ENCODE assay signal across 25 mouse cellular contexts in genomic region chr1:74973590-74973989, GRCm38 (mm10). TPM values are rescaled to one million over a fixed set of nuclear protein-coding genes. Genes with fewer than 3 reads are reported as not detected.
A peak's percentile ranks its signal among the peaks of the same experiment; 100 is the strongest.
DNase-seq lines count a peak whose midpoint lies in the region; ATAC-seq and TF ChIP-seq lines count a peak whose summit lies in the region.
"Had no signal": no experiment of that assay in that cellular context is flagged by ENCODE, and none has a peak within 500 bp of the region (broad histone marks: within the 10 kb centered on the region; RNA-seq: fewer than 3 reads in every experiment).

No protein-coding gene starts in this region.

- peak; percentile 75 for TF ChIP-seq CTCF in intestine, postnatal 0 days (IDR thresholded peaks at IDR 0.05; ENCODE audit: low read depth)
- peak; percentile 19 for TF ChIP-seq CTCF in left cerebral cortex, adult 2 months (IDR thresholded peaks at IDR 0.05)
- peak in 1 of 2 experiments; percentile 53; a peak in 2 of 4 replicates for TF ChIP-seq CTCF in CH12.LX (conservative IDR thresholded peaks at IDR 0.05 in 1 of 2, IDR thresholded peaks at IDR 0.05 in 1 of 2; ENCODE audit: low read depth in 2 of 2, low read length in 2 of 2)
- peak; percentile 14; the same call in 1 of the 2 replicates for TF ChIP-seq CTCF in cortical plate, adult 2 months (IDR thresholded peaks at IDR 0.05; ENCODE audit: extremely low read depth, insufficient read depth, low read length)

- intact Hi-C loops in left cerebral cortex, adult 2 months (cut with DNase I), result no loop called here

- no peaks in the 10 kb centered on the region for H3K27me3 ChIP-seq in intestine, postnatal 0 days (replicated peaks; ENCODE audit: control insufficient read depth, insufficient read depth, low read length)
- no peaks in the 10 kb centered on the region for H3K27me3 ChIP-seq in intestine, embryonic 16.5 days (replicated peaks; ENCODE audit: control insufficient read depth, insufficient read depth, low read length)
- H3K27me3 ChIP-seq in CH12.LX (replicated peaks), result no peaks in the 10 kb centered on the region
- no peaks in the 10 kb centered on the region for H3K27me3 ChIP-seq in forebrain, embryonic 11.5 days (ENCODE audit: control insufficient read depth, insufficient read depth, low read length)
- H3K27me3 ChIP-seq: forebrain, embryonic 13.5 days; heart, embryonic 13.5 days; hindbrain, embryonic 15.5 days; limb, embryonic 13.5 days; neural tube, embryonic 15.5 days had no signal

- ATAC-seq in intestine, postnatal 0 days, result no peak
- ATAC-seq in intestine, embryonic 16.5 days, result no peak
- no peak for ATAC-seq in forebrain, embryonic 11.5 days (replicated peaks; ENCODE audit: low FRiP score)
- ATAC-seq: forebrain, embryonic 13.5 days; midbrain, embryonic 16.5 days had no signal

- no peak overlapping the region for H3K4me2 ChIP-seq in intestine, postnatal 0 days (replicated peaks; ENCODE audit: low read depth)
- H3K4me2 ChIP-seq in intestine, embryonic 16.5 days (ENCODE audit: low read depth, low read length), result no peak overlapping the region
- H3K4me2 ChIP-seq in CH12.LX (ENCODE audit: insufficient read depth, low read depth, poor library complexity, severe bottlenecking), result no peak overlapping the region
- no peak overlapping the region for H3K4me2 ChIP-seq in forebrain, embryonic 11.5 days (ENCODE audit: low read depth, low read length, severe bottlenecking)
- H3K4me2 ChIP-seq: forebrain, embryonic 13.5 days; heart, embryonic 13.5 days; hindbrain, embryonic 15.5 days; limb, embryonic 13.5 days; neural tube, embryonic 15.5 days had no signal

- WGBS in intestine, postnatal 0 days, result 79% methylated on average over 6 of the region's 6 CpGs
- 82% methylated on average over 6 of the region's 6 CpGs for WGBS in intestine, embryonic 16.5 days
- 80% methylated on average over 6 of the region's 6 CpGs for WGBS in forebrain, embryonic 11.5 days

- H3K4me1 ChIP-seq in intestine, postnatal 0 days (replicated peaks; ENCODE audit: control insufficient read depth, insufficient read depth, low read length), result peaks cover 14% of the 10 kb centered on the region; the same call in 1 of the 2 replicates
- H3K4me1 ChIP-seq in intestine, embryonic 16.5 days (ENCODE audit: control insufficient read depth, insufficient read depth, low read length), result peaks cover 13% of the 10 kb centered on the region
- peaks cover 0 to 25% of the 10 kb centered on the region in 2 experiments; a peak in 2 of 4 replicates for H3K4me1 ChIP-seq in CH12.LX (ENCODE audit: control insufficient read depth in 1 of 2, insufficient read depth in 2 of 2)
- no peaks in the 10 kb centered on the region for H3K4me1 ChIP-seq in cortical plate, adult 2 months (ENCODE audit: control insufficient read depth, insufficient read depth, low read length)
- peaks cover 3% of the 10 kb centered on the region; the same call in 1 of the 2 replicates for H3K4me1 ChIP-seq in forebrain, embryonic 11.5 days (replicated peaks; ENCODE audit: control insufficient read depth, insufficient read depth, low read length)
- H3K4me1 ChIP-seq: heart, embryonic 13.5 days; hindbrain, embryonic 15.5 days had no signal

- DNase-seq in left cerebral cortex, adult 2 months (ENCODE audit: extremely low spot score in 1 of 2, low spot score in 2 of 2), result no peak
- no peak for DNase-seq in left cerebral cortex, adult 8-10 months (ENCODE audit: low spot score in 2 of 2)
- DNase-seq in CH12.LX (ENCODE audit: extremely low read depth), result no peak
- DNase-seq in cerebellum, postnatal 14 days, result no peak
- no peak for DNase-seq in forebrain, embryonic 11.5 days (ENCODE audit: low spot score)
- DNase-seq: adrenal gland, postnatal 25 days; cerebellum, adult 11-12 months; gastrocnemius, postnatal 10 days; heart, adult 11 months; heart, postnatal 4 days; layer of hippocampus, adult 9-11 months; lung, adult 2 months; lung, postnatal 36 days had no signal

- TF ChIP-seq RAD21 in CH12.LX (IDR thresholded peaks at IDR 0.05; ENCODE audit: low read depth, low read length), result peak; percentile 37

- H3K36me3 ChIP-seq in intestine, postnatal 0 days (ENCODE audit: control insufficient read depth, insufficient read depth), result no peaks in the 10 kb centered on the region
- no peaks in the 10 kb centered on the region for H3K36me3 ChIP-seq in intestine, embryonic 16.5 days (ENCODE audit: control insufficient read depth, insufficient read depth, low read length)
- H3K36me3 ChIP-seq in CH12.LX (replicated peaks in 1 of 2; ENCODE audit: control insufficient read depth in 1 of 2, insufficient read depth in 1 of 2, low read length in 1 of 2), result no peaks in the 10 kb centered on the region
- H3K36me3 ChIP-seq in forebrain, embryonic 11.5 days (ENCODE audit: control insufficient read depth, insufficient read depth, low read length), result no peaks in the 10 kb centered on the region
- H3K36me3 ChIP-seq: heart, embryonic 13.5 days; hindbrain, embryonic 15.5 days; limb, embryonic 13.5 days; neural tube, embryonic 15.5 days had no signal

- H3K4me3 ChIP-seq in intestine, postnatal 0 days (ENCODE audit: low read depth, low read length), result no peak overlapping the region
- no peak overlapping the region for H3K4me3 ChIP-seq in intestine, embryonic 16.5 days (ENCODE audit: low read length)
- no peak overlapping the region for H3K4me3 ChIP-seq in left cerebral cortex, adult 2 months
- no peak overlapping the region for H3K4me3 ChIP-seq in CH12.LX (replicated peaks in 1 of 3; ENCODE audit: low read depth in 2 of 3, low read length in 2 of 3, poor library complexity in 1 of 3)
- no peak overlapping the region for H3K4me3 ChIP-seq in cortical plate, adult 2 months (ENCODE audit: insufficient read depth, low read length)
- no peak overlapping the region for H3K4me3 ChIP-seq in forebrain, embryonic 11.5 days (ENCODE audit: low read depth, low read length)
- H3K4me3 ChIP-seq: forebrain, embryonic 13.5 days; heart, embryonic 13.5 days; hindbrain, embryonic 15.5 days; limb, embryonic 13.5 days; neural tube, embryonic 15.5 days had no signal

- TF ChIP-seq POLR2A in CH12.LX (IDR thresholded peaks at IDR 0.05; ENCODE audit: low read depth, low read length), result no peak
- TF ChIP-seq POLR2A in cortical plate, adult 2 months (IDR thresholded peaks at IDR 0.05; ENCODE audit: extremely low read depth, insufficient read depth, low read length), result no peak

- in situ Hi-C loops in CH12.LX (cut with MboI; ENCODE audit: low pct_ligation_motif_present, low pct_unique_long_range_greater_than_20kb, low sequenced_read_pairs), result no loop called here

- dilution Hi-C loops in CH12.LX (cut with MboI; ENCODE audit: extremely low pct_ligation_motif_present, extremely low pct_unique_long_range_greater_than_20kb, low sequenced_read_pairs), result no loop called here

- no peak overlapping the region for H3K27ac ChIP-seq in intestine, postnatal 0 days (ENCODE audit: low read depth, low read length)
- no peak overlapping the region for H3K27ac ChIP-seq in intestine, embryonic 16.5 days (ENCODE audit: low read length)
- H3K27ac ChIP-seq in left cerebral cortex, adult 2 months, result no peak overlapping the region
- H3K27ac ChIP-seq in CH12.LX (ENCODE audit: insufficient read depth, low read depth), result no peak overlapping the region
- H3K27ac ChIP-seq in cortical plate, adult 2 months (ENCODE audit: insufficient read depth, low read length), result no peak overlapping the region
- no peak overlapping the region for H3K27ac ChIP-seq in forebrain, embryonic 11.5 days (ENCODE audit: low read depth, low read length)
- H3K27ac ChIP-seq: forebrain, embryonic 13.5 days; heart, embryonic 13.5 days; hindbrain, embryonic 15.5 days; limb, embryonic 13.5 days; neural tube, embryonic 15.5 days had no signal

- no peaks in the 10 kb centered on the region for H3K9me3 ChIP-seq in intestine, postnatal 0 days (ENCODE audit: control insufficient read depth)
- H3K9me3 ChIP-seq in intestine, embryonic 16.5 days (ENCODE audit: control insufficient read depth, low read length), result no peaks in the 10 kb centered on the region
- H3K9me3 ChIP-seq in CH12.LX (replicated peaks; ENCODE audit: low read length), result no peaks in the 10 kb centered on the region
- H3K9me3 ChIP-seq in forebrain, embryonic 11.5 days (ENCODE audit: control insufficient read depth, low read length), result no peaks in the 10 kb centered on the region
- H3K9me3 ChIP-seq: forebrain, embryonic 13.5 days; heart, embryonic 13.5 days; hindbrain, embryonic 15.5 days; limb, embryonic 13.5 days; neural tube, embryonic 15.5 days had no signal

- H3K9ac ChIP-seq in intestine, postnatal 0 days (ENCODE audit: low read depth, low read length), result no peak overlapping the region
- H3K9ac ChIP-seq in intestine, embryonic 16.5 days (ENCODE audit: low read depth, low read length), result no peak overlapping the region
- H3K9ac ChIP-seq in CH12.LX (ENCODE audit: insufficient read depth, low read depth), result no peak overlapping the region
- no peak overlapping the region for H3K9ac ChIP-seq in forebrain, embryonic 11.5 days (ENCODE audit: low read length)
- H3K9ac ChIP-seq: forebrain, embryonic 13.5 days; heart, embryonic 13.5 days; hindbrain, embryonic 15.5 days; limb, embryonic 13.5 days; neural tube, embryonic 15.5 days had no signal

- no peak for TF ChIP-seq EP300 in CH12.LX (IDR thresholded peaks at IDR 0.05; ENCODE audit: low read length)

- no peaks in the 10 kb centered on the region for H3K79me2 ChIP-seq in CH12.LX (replicated peaks; ENCODE audit: control insufficient read depth, extremely low read depth, insufficient read depth, poor library complexity, severe bottlenecking)

RNA-seq across cellular contexts. Expression of gene Ihh, which starts 22.1 kb away (rescaled TPM):
- 24.9 and 25.3 TPM in 2 replicates for polyA plus RNA-seq in intestine, postnatal 0 days (2015; fragmentation: Nextera tagmentation; extraction: Ambion mirVana)
- polyA plus RNA-seq in intestine, embryonic 16.5 days (2015; fragmentation: Nextera tagmentation; extraction: Ambion mirVana), result 25.3 and 27.9 TPM in 2 replicates
- total RNA-seq in left cerebral cortex, adult 2 months (2021), result under 1 TPM; 0.45 to 0.72 TPM
- under 1 TPM; 0.19 to 0.49 (median 0.27) TPM for total RNA-seq in left cerebral cortex, adult 8-10 months (2022)
- total RNA-seq in CH12.LX (2012; rRNA removed) (not detected in 2 replicates), CH12.LX (2014; rRNA removed) (not detected in 2 replicates)
- not detected in 2 replicates for polyA plus RNA-seq in CH12.LX (2012; ENCODE audit: insufficient read length, low read depth)
- 0.34 and 0.46 TPM in 2 replicates for polyA plus RNA-seq in cortical plate, adult 2 months (2012; rRNA removed)
- 0.07 and 0.35 TPM in 2 replicates for polyA plus RNA-seq in forebrain, embryonic 11.5 days (2014; fragmentation: Nextera tagmentation; extraction: Ambion mirVana)
- polyA plus RNA-seq: embryonic facial prominence, embryonic 11.5 days had no signal

RNA-seq across cellular contexts. Expression of gene Cfap65, which starts 38.2 kb away (rescaled TPM):
- polyA plus RNA-seq in intestine, postnatal 0 days (2015; fragmentation: Nextera tagmentation; extraction: Ambion mirVana), result 0.03 and 0.04 TPM in 2 replicates
- 0.07 and 0.16 TPM in 2 replicates for polyA plus RNA-seq in intestine, embryonic 16.5 days (2015; fragmentation: Nextera tagmentation; extraction: Ambion mirVana)
- 1 to 10 TPM; 3.0 to 3.5 TPM for total RNA-seq in left cerebral cortex, adult 2 months (2021)
- total RNA-seq in left cerebral cortex, adult 8-10 months (2022), result 1 to 10 TPM; 2.6 to 4.8 (median 3.8) TPM
- total RNA-seq in CH12.LX (2012; rRNA removed) (not detected in 2 replicates), CH12.LX (2014; rRNA removed) (0.04 TPM in 1 of 2 replicates, not detected in the other)
- polyA plus RNA-seq in CH12.LX (2012; ENCODE audit: insufficient read length, low read depth), result not detected in 2 replicates
- 8.9 and 10.6 TPM in 2 replicates for polyA plus RNA-seq in cortical plate, adult 2 months (2012; rRNA removed)
- 0.11 and 0.25 TPM in 2 replicates for polyA plus RNA-seq in forebrain, embryonic 11.5 days (2014; fragmentation: Nextera tagmentation; extraction: Ambion mirVana)
- total RNA-seq: gastrocnemius, postnatal 10 days; heart, postnatal 4 days had no signal
- polyA plus RNA-seq: embryonic facial prominence, embryonic 11.5 days; heart, embryonic 13.5 days; limb, embryonic 13.5 days; spleen, adult 2 months; stomach, embryonic 14.5 days had no signal

Comparison
In these comparisons a context has a peak if more than half of its experiments do, and no peak if none do; other contexts are left out.
1. RNA of gene Ihh, which starts 22.1 kb away (polyA plus RNA-seq): 25.3 to 27.9 TPM in intestine, embryonic 16.5 days and 24.9 to 25.3 TPM in intestine, postnatal 0 days; 0.34 to 0.46 TPM in cortical plate, adult 2 months, 0.07 to 0.35 TPM in forebrain, embryonic 11.5 days and not detected in CH12.LX; every median in the first group is over 10 times any median in the second.